Mouse (Mus musculus): ENCODE results near the gene Hnrnpdl. TPM values are rescaled to one million over a fixed set of nuclear protein-coding genes. Genes with fewer than 3 reads are reported as not detected.
A peak's percentile ranks its signal among the peaks of the same experiment; 100 is the strongest.

Hnrnpdl gene
- total RNA-seq, 2 experiments from 2014 or later = 109 to 118 TPM

GRCm38 (mm10) chr5:100005896-100006295 is 33.6 kb downstream of the Hnrnpdl start:
- DNase-seq = no peak

- peak; percentile 24 to 37 for DNase-seq
Observed at GRCm38 (mm10) chr5:100005431-100005830, 34.0 kb downstream of the Hnrnpdl start.

GRCm38 (mm10) chr5:100003895-100004294 is 35.6 kb downstream of the Hnrnpdl start:
- no peak for DNase-seq

- DNase-seq = no peak
Observed at GRCm38 (mm10) chr5:100000500-100000899, 39.0 kb downstream of the Hnrnpdl start.

- DNase-seq = no peak
Observed at GRCm38 (mm10) chr5:100000048-100000447, 39.4 kb downstream of the Hnrnpdl start.

- no peak for DNase-seq
Observed at GRCm38 (mm10) chr5:99994680-99995079, 44.8 kb downstream of the Hnrnpdl start.

- DNase-seq = peak in 1 of 2 experiments; percentile 29
Observed at GRCm38 (mm10) chr5:99994166-99994565, 45.3 kb downstream of the Hnrnpdl start.

Other genes starting within 250 kb of the Hnrnpdl start
- under 1 TPM in 1 of 2 experiments, not detected in 1; 0.99 TPM for gene Vamp9, start 133.4 kb downstream of the Hnrnpdl start, total RNA-seq (2021)
- gene Hnrnpd, start 60.7 kb downstream of the Hnrnpdl start, total RNA-seq (2021) = 100 to 1,000 TPM; 131 to 138 TPM
- 1 to 10 TPM; 1.2 to 2.2 TPM for gene 4930524J08Rik, start 60.6 kb downstream of the Hnrnpdl start, total RNA-seq (2021)
- gene Enoph1, start 321 bp upstream of the Hnrnpdl start, total RNA-seq (2021) = 10 to 100 TPM; 33.2 to 36.6 TPM
- gene Tmem150c, start 120.1 kb upstream of the Hnrnpdl start, total RNA-seq (2021) = 10 to 100 TPM; 12.2 to 19.0 TPM

Measured in adrenal gland, postnatal 36 days (tissue).